Mouse (Mus musculus): ENCODE data around the gene Wars.

DNA sequence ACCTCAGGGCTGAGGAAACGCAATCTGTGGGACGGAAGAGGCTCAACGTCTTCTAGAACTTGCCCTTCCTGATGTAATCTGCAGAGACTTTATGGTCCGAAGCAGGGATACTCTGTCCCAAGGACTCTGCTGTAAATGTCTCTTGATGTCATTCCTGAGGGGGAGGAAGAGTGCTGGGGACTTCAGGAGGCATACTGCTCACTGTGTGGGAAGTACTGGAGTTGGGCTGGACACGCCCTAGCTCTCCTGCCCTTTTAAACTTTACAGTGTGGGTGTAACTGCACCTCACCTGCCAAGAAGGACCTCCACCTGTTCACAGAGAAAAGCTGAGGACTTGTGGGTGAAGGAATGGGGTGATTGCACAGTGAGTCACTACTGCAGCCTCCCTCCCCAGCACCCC is 13.4 kb downstream of the Wars start:
- no peak for TF ChIP-seq MAX (IDR thresholded peaks at IDR 0.05)
- no peak for TF ChIP-seq CTCF (IDR thresholded peaks at IDR 0.05; ENCODE audit: control insufficient read depth, insufficient read depth, insufficient read length)
